ENCODE assay signal across 31 mouse cellular contexts in genomic region chr16:35664847-35665246, GRCm38 (mm10).
"Had no signal": no experiment of that assay in that cellular context is flagged by ENCODE, and none has a peak within 500 bp of the region (broad histone marks: within the 10 kb centered on the region; RNA-seq: fewer than 3 reads in every experiment).

No protein-coding gene starts in this region.

- H3K36me3 ChIP-seq: limb, embryonic 10.5 days; limb, embryonic 13.5 days; limb, embryonic 15.5 days; liver, embryonic 12.5 days; liver, embryonic 13.5 days; liver, embryonic 15.5 days; lung, embryonic 15.5 days had no signal

- H3K4me2 ChIP-seq: limb, embryonic 12.5 days; limb, embryonic 13.5 days; limb, embryonic 15.5 days; liver, embryonic 11.5 days; liver, embryonic 12.5 days; liver, embryonic 13.5 days; liver, embryonic 15.5 days; lung, embryonic 14.5 days; lung, embryonic 15.5 days; midbrain, embryonic 12.5 days; midbrain, embryonic 15.5 days; neural tube, embryonic 12.5 days had no signal

- H3K4me1 ChIP-seq: liver, embryonic 12.5 days; liver, embryonic 15.5 days; midbrain, embryonic 12.5 days; midbrain, embryonic 15.5 days; neural tube, embryonic 12.5 days had no signal

- H3K9ac ChIP-seq: limb, embryonic 12.5 days; limb, embryonic 13.5 days; limb, embryonic 15.5 days; liver, embryonic 12.5 days; liver, embryonic 13.5 days; liver, embryonic 14.5 days; liver, embryonic 15.5 days; liver, postnatal 0 days; lung, embryonic 14.5 days; lung, embryonic 15.5 days; midbrain, embryonic 12.5 days; midbrain, embryonic 15.5 days; neural tube, embryonic 12.5 days had no signal

- H3K9me3 ChIP-seq: limb, embryonic 10.5 days; limb, embryonic 12.5 days; limb, embryonic 13.5 days; limb, embryonic 15.5 days; liver, embryonic 12.5 days; liver, embryonic 13.5 days; liver, embryonic 15.5 days; lung, embryonic 15.5 days; midbrain, embryonic 10.5 days; midbrain, embryonic 12.5 days; midbrain, embryonic 15.5 days; neural tube, embryonic 12.5 days had no signal

- DNase-seq: left cerebral cortex, postnatal 4 days; liver; liver, embryonic 13.5 days; liver, postnatal 0 days; lung, adult 18-20 months; lung, adult 2 months; lung, embryonic 14.5 days; lung, postnatal 10 days; lung, postnatal 14 days; lung, postnatal 36 days; lung, postnatal 4 days; midbrain, embryonic 14.5 days had no signal

- H3K27ac ChIP-seq: left cerebral cortex, adult 2 months; limb, embryonic 10.5 days; limb, embryonic 12.5 days; limb, embryonic 13.5 days; limb, embryonic 15.5 days; liver, embryonic 12.5 days; liver, embryonic 13.5 days; liver, embryonic 14.5 days; liver, embryonic 15.5 days; lung, embryonic 15.5 days; macrophage; midbrain, embryonic 10.5 days; midbrain, embryonic 12.5 days; midbrain, embryonic 15.5 days; neural tube, embryonic 12.5 days had no signal

- ATAC-seq: liver, embryonic 12.5 days; liver, postnatal 0 days; lung, postnatal 0 days; midbrain, embryonic 15.5 days; midbrain, embryonic 16.5 days had no signal

- H3K4me3 ChIP-seq: left cerebral cortex, adult 2 months; limb, embryonic 10.5 days; limb, embryonic 12.5 days; limb, embryonic 13.5 days; limb, embryonic 15.5 days; liver, embryonic 12.5 days; liver, embryonic 13.5 days; liver, embryonic 15.5 days; lung, embryonic 15.5 days; megakaryocyte, embryonic 14.5 days; midbrain, embryonic 10.5 days; midbrain, embryonic 12.5 days; midbrain, embryonic 15.5 days; myocyte; neural tube, embryonic 12.5 days had no signal
